Mouse (Mus musculus): ENCODE measurements around the gene Ddhd1.

DNA sequence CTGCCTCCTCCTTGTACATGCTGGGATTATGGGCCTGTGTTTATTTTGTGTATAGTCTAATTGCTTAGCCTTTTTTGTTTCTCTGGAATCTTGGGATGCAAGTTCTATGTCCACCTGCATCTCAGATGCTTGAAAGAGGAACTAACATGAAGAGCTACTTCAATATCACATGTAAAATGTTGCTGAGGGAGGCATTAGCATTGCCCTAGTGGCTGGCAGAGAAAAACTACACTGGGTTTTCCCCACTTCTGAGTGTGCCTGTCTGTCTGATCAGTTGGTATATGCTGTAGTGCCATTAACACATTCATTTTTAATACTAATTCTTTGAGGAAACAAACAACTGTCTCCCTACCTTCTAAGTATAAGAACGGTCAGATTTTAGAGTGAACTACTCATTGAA is 22.4 kb downstream of the Ddhd1 start:
- TF ChIP-seq CTCF (IDR thresholded peaks at IDR 0.05; ENCODE audit: low read depth, low read length), result no peak
- TF ChIP-seq POLR2A (IDR thresholded peaks at IDR 0.05; ENCODE audit: borderline replicate concordance, low read depth, low read length), result no peak

All from bone marrow macrophage, adult 2 months (primary cell).